Mouse (Mus musculus): ENCODE measurements at regions not wholly inside any gene's neighbourhood (a gene's known extent, or its start where the extent isn't known, plus 50 kb on each side); places are given as distances from the start of the nearest gene placed in this dataset.

DNA sequence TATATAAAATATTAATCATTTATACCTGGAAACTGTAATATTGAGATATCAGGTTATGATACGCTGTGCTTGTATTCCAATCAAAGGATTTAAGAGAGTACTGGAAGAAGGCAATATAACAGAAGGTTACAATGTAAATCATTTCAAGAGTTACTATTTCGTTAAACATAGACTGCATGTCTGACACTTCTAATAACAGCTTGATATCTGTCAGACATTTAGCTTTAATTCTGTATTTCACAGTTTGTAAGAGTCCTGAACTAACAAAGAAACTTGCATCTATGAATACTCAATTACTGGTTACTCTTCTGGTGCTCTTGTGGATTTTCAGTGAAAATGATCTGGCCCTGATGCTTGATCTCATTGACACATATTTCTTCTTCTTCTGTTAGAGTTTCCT is 840.6 kb downstream of the Cdh9 start:
- Histone ChIP-seq H3K36me3 (ENCODE audit: control insufficient read depth in 1 of 2, insufficient read depth in 2 of 2, low read length in 2 of 2) (no peaks in the 10 kb centered on the region), H3K27ac (ENCODE audit: control insufficient read depth, low read depth, low read length) (no peak overlapping the region), H3K27me3 (ENCODE audit: control insufficient read depth in 1 of 2, insufficient read depth in 2 of 2, low read length in 2 of 2) (no peaks in the 10 kb centered on the region), H3K9ac (ENCODE audit: control insufficient read depth, low read depth, low read length, poor library complexity, severe bottlenecking) (no peak overlapping the region), H3K79me2 (ENCODE audit: control insufficient read depth, insufficient read depth, low read length, poor library complexity) (no peaks in the 10 kb centered on the region), H3K4me3 (ENCODE audit: control insufficient read depth in 1 of 2, insufficient read depth in 1 of 2, low read depth in 2 of 2, low read length in 2 of 2) (no peak overlapping the region), H3K9me3 (replicated peaks; ENCODE audit: insufficient read depth, low read length) (peaks cover 2% of the 10 kb centered on the region; the same call in 1 of the 2 replicates), H3K4me1 (ENCODE audit: control insufficient read depth in 1 of 2, insufficient read depth in 2 of 2, low read length in 2 of 2) (no peaks in the 10 kb centered on the region)
- no peak for DNase-seq (ENCODE audit: low read depth, low spot score)
- no peak for TF ChIP-seq ELF1 (IDR thresholded peaks at IDR 0.05; ENCODE audit: low read depth, low read length)
- no peak for TF ChIP-seq NELFE (IDR thresholded peaks at IDR 0.05; ENCODE audit: low read depth, low read length)
- no peak for TF ChIP-seq ZNF384 (IDR thresholded peaks at IDR 0.05; ENCODE audit: low read depth, low read length)
- TF ChIP-seq USF2 (IDR thresholded peaks at IDR 0.05; ENCODE audit: borderline replicate concordance in 1 of 2, insufficient read depth in 1 of 2, low read depth in 1 of 2, low read length in 2 of 2), result no peak
- no peak for TF ChIP-seq MAX (IDR thresholded peaks at IDR 0.05; ENCODE audit: low read length)
- no peak for TF ChIP-seq KAT2A (conservative IDR thresholded peaks at IDR 0.05; ENCODE audit: low read depth, low read length)
- no peak for TF ChIP-seq TAL1 (IDR thresholded peaks at IDR 0.05; ENCODE audit: low read length)
- no peak for TF ChIP-seq TBP (IDR thresholded peaks at IDR 0.05; ENCODE audit: low read depth, low read length)
- TF ChIP-seq MYB (IDR thresholded peaks at IDR 0.05; ENCODE audit: low read depth, low read length), result no peak
- no peak for TF ChIP-seq MYC (IDR thresholded peaks at IDR 0.05; ENCODE audit: low read depth, low read length)
- TF ChIP-seq CHD1 (IDR thresholded peaks at IDR 0.05; ENCODE audit: low read depth, low read length), result no peak
- no peak for TF ChIP-seq MXI1 (IDR thresholded peaks at IDR 0.05; ENCODE audit: low read depth, low read length)
- TF ChIP-seq HCFC1 (IDR thresholded peaks at IDR 0.05; ENCODE audit: low read depth, low read length), result no peak
- no peak for TF ChIP-seq USF1 (IDR thresholded peaks at IDR 0.05; ENCODE audit: low read depth, low read length)
- TF ChIP-seq JUND (IDR thresholded peaks at IDR 0.05; ENCODE audit: low read depth, low read length), result no peak
- no peak for TF ChIP-seq NRF1 (IDR thresholded peaks at IDR 0.05; ENCODE audit: insufficient read depth, low read depth, low read length, poor library complexity, severe bottlenecking)
- no peak for TF ChIP-seq POLR2AphosphoS5 (IDR thresholded peaks at IDR 0.05; ENCODE audit: borderline replicate concordance, low read depth, low read length)
- TF ChIP-seq ZC3H11A (IDR thresholded peaks at IDR 0.05; ENCODE audit: low read depth, low read length), result no peak
- no peak for TF ChIP-seq CHD2 (IDR thresholded peaks at IDR 0.05; ENCODE audit: low read length)
- no peak for TF ChIP-seq CTCF (IDR thresholded peaks at IDR 0.05 in 2 of 3, conservative IDR thresholded peaks at IDR 0.05 in 1 of 3; ENCODE audit: control insufficient read depth in 1 of 3, insufficient read depth in 1 of 3, low read depth in 2 of 3, low read length in 3 of 3, poor library complexity in 1 of 3, severe bottlenecking in 1 of 3)

GRCm38 (mm10) chr15:17588617-17589016 is 860.1 kb downstream of the Cdh9 start:
- no peaks in the 10 kb centered on the region for H3K36me3 ChIP-seq (ENCODE audit: control insufficient read depth in 1 of 2, insufficient read depth in 2 of 2, low read length in 2 of 2)

More at GRCm38 (mm10) chr15:17588617-17589016, 860.1 kb downstream of the Cdh9 start:
- no peak for DNase-seq (ENCODE audit: low read depth, low spot score)
- Histone ChIP-seq H3K27me3 (ENCODE audit: control insufficient read depth in 1 of 2, insufficient read depth in 2 of 2, low read length in 2 of 2) (no peaks in the 10 kb centered on the region), H3K79me2 (ENCODE audit: control insufficient read depth, insufficient read depth, low read length, poor library complexity) (no peaks in the 10 kb centered on the region), H3K9ac (ENCODE audit: control insufficient read depth, low read depth, low read length, poor library complexity, severe bottlenecking) (no peak overlapping the region), H3K4me1 (ENCODE audit: control insufficient read depth in 1 of 2, insufficient read depth in 2 of 2, low read length in 2 of 2) (no peaks in the 10 kb centered on the region), H3K4me3 (ENCODE audit: control insufficient read depth in 1 of 2, insufficient read depth in 1 of 2, low read depth in 2 of 2, low read length in 2 of 2) (no peak overlapping the region), H3K9me3 (replicated peaks; ENCODE audit: insufficient read depth, low read length) (no peaks in the 10 kb centered on the region), H3K27ac (ENCODE audit: control insufficient read depth, low read depth, low read length) (no peak overlapping the region)
- TF ChIP-seq ELF1 (IDR thresholded peaks at IDR 0.05; ENCODE audit: low read depth, low read length), result no peak

All from MEL (cell line).